ENCODE assay signal across 10 mouse cellular contexts in the genomic region with DNA sequence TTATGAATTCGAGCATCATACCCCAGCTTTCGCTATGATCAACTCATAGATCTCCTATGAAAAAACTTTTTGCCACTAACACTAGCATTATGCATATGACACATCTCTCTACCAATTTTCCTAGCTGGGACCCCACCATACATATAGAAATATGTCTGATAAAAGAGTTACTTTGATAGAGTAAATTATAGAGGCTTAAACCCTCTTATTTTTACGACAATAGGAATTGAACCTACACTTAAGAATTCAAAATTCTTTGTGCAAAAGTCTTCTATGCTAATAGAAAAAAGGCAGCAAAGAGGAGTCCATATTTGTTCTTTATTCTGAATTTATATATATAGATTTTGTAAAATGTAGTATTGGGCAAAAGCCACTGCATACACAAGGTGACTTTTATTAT.
"Had no signal": no experiment of that assay in that cellular context is flagged by ENCODE, and none has a peak within 500 bp of the region (broad histone marks: within the 10 kb centered on the region; RNA-seq: fewer than 3 reads in every experiment).

No protein-coding gene starts in this region.

- ATAC-seq: lung, postnatal 0 days had no signal

- DNase-seq: kidney, adult 9 months; kidney, postnatal 36 days; layer of hippocampus, adult 9-11 months; layer of hippocampus, postnatal 36 days; lung, adult 2 months; lung, postnatal 36 days; right cerebral cortex, adult 18-20 months; right cerebral cortex, postnatal 25 days; thymus, postnatal 36 days had no signal
